Mouse (Mus musculus) erythroblast, embryonic 14.5 days (primary cell): Measurements from ENCODE around the gene Rasgef1b. TPM values are rescaled to one million over a fixed set of nuclear protein-coding genes. Genes with fewer than 3 reads are reported as not detected.

Experiments used
- H3K27me3 ChIP-seq: 2 replicates; pipeline ENCODE4 v1.6.1; 2012; ENCODE audit warnings: inconsistent platforms; ENCODE audit not compliant: control insufficient read depth
- H3K36me3 ChIP-seq: 2 replicates; pipeline ENCODE4 v1.6.1; 2012; ENCODE audit warnings: mild to moderate bottlenecking, inconsistent platforms; ENCODE audit not compliant: control insufficient read depth
- H3K4me1 ChIP-seq: 2 replicates; pipeline ENCODE4 v1.6.1; 2012; ENCODE audit warnings: inconsistent platforms; ENCODE audit not compliant: control insufficient read depth
- H3K4me3 ChIP-seq: replicated peaks from 2 replicates; pipeline ENCODE3; 2012; ENCODE audit warnings: moderate library complexity, mild to moderate bottlenecking, inconsistent platforms
- H3K9me3 ChIP-seq: 2 replicates; pipeline ENCODE4 v1.6.1; 2012; ENCODE audit warnings: low read length, inconsistent platforms, mixed read lengths; ENCODE audit not compliant: control insufficient read depth
- GATA1 ChIP-seq: IDR thresholded peaks from 2 replicates; pipeline ENCODE4 v1.6.1; 2012; ENCODE audit warnings: low read length, inconsistent platforms, mixed read lengths
- TAL1 ChIP-seq: IDR thresholded peaks from 3 replicates; pipeline ENCODE4 v1.6.1; 2012; ENCODE audit warnings: low read length, inconsistent platforms, mixed read lengths
- polyA plus RNA-seq: library from polyadenylated mRNA; stranded (reverse); fragments of >175 nt; gene quantifications from 2 replicates; pipeline ENCODE4 v1.2.3, GENCODE M21; 2012

Rasgef1b gene
- polyA plus RNA-seq, 1 experiment = 0.04 TPM

- no peak overlapping the region for H3K4me3 ChIP-seq
- no peaks in the 10 kb centered on the region for H3K36me3 ChIP-seq
- TF ChIP-seq TAL1 = no peak
- no peak for TF ChIP-seq GATA1
- H3K27me3 ChIP-seq = no peaks in the 10 kb centered on the region
- no peaks in the 10 kb centered on the region for H3K4me1 ChIP-seq
- H3K9me3 ChIP-seq = no peaks in the 10 kb centered on the region
Measured at GRCm38 (mm10) chr5:99378437-99379226, 350.2 kb downstream of the Rasgef1b start.

- peaks cover 9% of the 10 kb centered on the region for H3K4me1 ChIP-seq
- H3K27me3 ChIP-seq = no peaks in the 10 kb centered on the region
- no peak overlapping the region for H3K4me3 ChIP-seq
- TF ChIP-seq TAL1 (no peak), GATA1 (no peak)
- no peaks in the 10 kb centered on the region for H3K9me3 ChIP-seq
- H3K36me3 ChIP-seq = no peaks in the 10 kb centered on the region
Measured at GRCm38 (mm10) chr5:99375725-99376124, 353.1 kb downstream of the Rasgef1b start.

- no peak for TF ChIP-seq TAL1
- TF ChIP-seq GATA1 = no peak
- H3K36me3 ChIP-seq = no peaks in the 10 kb centered on the region
- no peaks in the 10 kb centered on the region for H3K9me3 ChIP-seq
- H3K4me1 ChIP-seq = peaks cover 15% of the 10 kb centered on the region
- H3K27me3 ChIP-seq = no peaks in the 10 kb centered on the region
- no peak overlapping the region for H3K4me3 ChIP-seq
Measured at GRCm38 (mm10) chr5:99374460-99374859, 354.4 kb downstream of the Rasgef1b start.

- TF ChIP-seq TAL1 (no peak), GATA1 (no peak)
- H3K4me1 ChIP-seq = peaks cover 22% of the 10 kb centered on the region
- no peak overlapping the region for H3K4me3 ChIP-seq
- H3K36me3 ChIP-seq = no peaks in the 10 kb centered on the region
- no peaks in the 10 kb centered on the region for H3K9me3 ChIP-seq
- no peaks in the 10 kb centered on the region for H3K27me3 ChIP-seq
Measured at GRCm38 (mm10) chr5:99373570-99374151, 355.2 kb downstream of the Rasgef1b start.

- Histone ChIP-seq H3K27me3 (no peaks in the 10 kb centered on the region), H3K36me3 (no peaks in the 10 kb centered on the region), H3K9me3 (no peaks in the 10 kb centered on the region), H3K4me3 (no peak overlapping the region), H3K4me1 (peaks cover 32% of the 10 kb centered on the region)
- TF ChIP-seq GATA1 = no peak
- no peak for TF ChIP-seq TAL1
Measured at GRCm38 (mm10) chr5:99370636-99371035, 358.2 kb downstream of the Rasgef1b start.

DNA sequence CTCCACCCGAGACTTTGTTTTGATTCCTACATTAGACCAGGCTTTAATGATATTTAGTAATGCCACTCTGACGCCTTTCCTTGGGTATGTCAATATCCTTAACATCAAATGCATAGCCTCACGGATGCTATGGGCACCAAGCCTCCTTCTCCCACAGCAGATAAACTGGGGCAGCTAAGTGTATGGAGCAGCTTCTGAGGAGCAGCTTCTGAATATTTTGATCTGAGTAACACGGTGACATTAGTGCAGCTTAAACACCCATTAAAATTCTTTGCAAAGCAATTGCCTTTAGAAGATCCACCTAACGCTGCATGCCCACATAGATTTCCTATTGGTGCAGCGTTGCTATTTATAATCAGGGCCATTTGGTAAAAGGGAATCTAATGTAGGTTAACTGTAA, 359.6 kb downstream of the Rasgef1b start:
- Histone ChIP-seq H3K4me1 (peaks cover 32% of the 10 kb centered on the region), H3K27me3 (no peaks in the 10 kb centered on the region), H3K4me3 (no peak overlapping the region), H3K36me3 (no peaks in the 10 kb centered on the region), H3K9me3 (no peaks in the 10 kb centered on the region)
- TF ChIP-seq GATA1 (no peak), TAL1 (no peak)

DNA sequence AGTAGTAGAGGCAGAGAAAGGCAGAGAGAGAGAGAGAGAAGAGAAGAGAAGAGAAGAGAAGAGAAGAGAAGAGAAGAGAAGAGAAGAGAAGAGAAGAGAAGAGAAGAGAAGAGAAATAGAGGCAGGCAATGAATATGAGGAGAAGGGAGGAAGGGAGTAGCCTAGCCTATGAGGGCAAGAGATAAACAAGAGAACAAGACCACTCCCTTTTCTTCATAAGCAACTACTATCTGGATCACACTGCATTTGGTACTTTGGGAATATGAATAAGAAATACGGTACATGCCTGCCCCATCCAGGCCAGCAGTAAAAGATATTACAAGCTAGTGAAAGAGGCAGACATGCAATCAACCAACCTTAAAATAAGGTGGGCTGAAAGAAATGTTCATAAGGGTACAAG, 360.2 kb downstream of the Rasgef1b start:
- Histone ChIP-seq H3K9me3 (no peaks in the 10 kb centered on the region), H3K27me3 (no peaks in the 10 kb centered on the region), H3K4me3 (no peak overlapping the region), H3K36me3 (no peaks in the 10 kb centered on the region), H3K4me1 (peaks cover 32% of the 10 kb centered on the region)
- TF ChIP-seq GATA1 = no peak
- no peak for TF ChIP-seq TAL1

DNA sequence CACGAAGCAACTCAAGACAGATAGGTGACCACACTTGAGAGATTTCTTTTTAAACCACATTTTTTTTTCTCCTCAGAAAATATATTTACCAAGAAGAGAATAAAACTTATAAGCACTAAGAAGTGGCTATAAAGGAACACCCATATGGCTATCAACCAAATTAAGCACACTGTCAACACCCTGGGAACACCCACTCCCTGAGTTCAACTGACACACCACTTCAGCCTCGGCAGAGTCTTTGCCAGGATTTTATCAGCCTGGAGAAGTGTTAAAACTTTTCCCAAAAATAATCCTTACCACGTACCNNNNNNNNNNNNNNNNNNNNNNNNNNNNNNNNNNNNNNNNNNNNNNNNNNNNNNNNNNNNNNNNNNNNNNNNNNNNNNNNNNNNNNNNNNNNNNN, 368.3 kb downstream of the Rasgef1b start:
- H3K9me3 ChIP-seq = no peaks in the 10 kb centered on the region
- H3K27me3 ChIP-seq = no peaks in the 10 kb centered on the region
- TF ChIP-seq TAL1 = no peak
- no peak for TF ChIP-seq GATA1
- H3K4me1 ChIP-seq = no peaks in the 10 kb centered on the region; the same call in 1 of the 2 replicates
- H3K4me3 ChIP-seq = no peak overlapping the region
- H3K36me3 ChIP-seq = no peaks in the 10 kb centered on the region

GRCm38 (mm10) chr5:99359251-99359650, 369.6 kb downstream of the Rasgef1b start:
- Histone ChIP-seq H3K36me3 (no peaks in the 10 kb centered on the region), H3K4me3 (no peak overlapping the region), H3K9me3 (no peaks in the 10 kb centered on the region), H3K27me3 (no peaks in the 10 kb centered on the region), H3K4me1 (no peaks in the 10 kb centered on the region; the same call in 1 of the 2 replicates)
- TF ChIP-seq TAL1 (no peak), GATA1 (no peak)

DNA sequence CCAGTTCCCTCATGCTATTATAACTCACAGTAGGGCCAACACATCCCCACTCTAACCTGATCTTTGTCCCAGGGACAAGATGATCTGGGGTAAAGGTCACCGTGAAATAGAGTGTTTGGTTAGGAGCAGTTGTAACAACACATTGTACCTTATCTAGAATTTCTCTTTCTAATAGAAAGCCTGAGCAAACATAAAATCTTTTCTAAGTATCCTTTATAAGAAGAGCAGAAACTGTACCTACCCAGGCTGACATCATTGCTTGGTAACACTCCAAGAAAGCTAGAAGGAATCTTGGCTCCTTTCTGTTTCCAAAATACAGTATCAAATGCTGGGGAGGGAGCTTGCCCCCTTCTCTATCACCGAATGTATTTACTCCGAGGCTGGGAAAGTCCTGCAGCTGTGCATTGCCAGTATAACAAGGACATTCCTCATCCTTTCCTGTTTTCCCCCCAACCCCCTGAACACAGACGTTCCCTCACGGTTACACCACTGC, 374.2 kb downstream of the Rasgef1b start:
- no peaks in the 10 kb centered on the region for H3K27me3 ChIP-seq
- no peak for TF ChIP-seq TAL1
- TF ChIP-seq GATA1 = no peak

More for the DNA sequence above, 374.2 kb downstream of the Rasgef1b start:
- no peaks in the 10 kb centered on the region for H3K9me3 ChIP-seq
- no peaks in the 10 kb centered on the region; the same call in 1 of the 2 replicates for H3K4me1 ChIP-seq
- H3K36me3 ChIP-seq = no peaks in the 10 kb centered on the region
- H3K4me3 ChIP-seq = no peak overlapping the region
